Mouse (Mus musculus) forebrain, embryonic 10.5 days (tissue): ENCODE measurements at regions not wholly inside any gene's neighbourhood (a gene's known extent, or its start where the extent isn't known, plus 50 kb on each side); places are given as distances from the start of the nearest gene placed in this dataset.

Experiments used
- DNase-seq: peaks from one replicate; pipeline ENCODE4 v3.0.0-alpha.2; 2017; ENCODE audit warnings: low spot score; ENCODE audit errors: extremely low spot score
- H3K27ac ChIP-seq: fragments of 300-500 bp; sonication (generic); 2 replicates; pipeline ENCODE4 v1.5.1; 2016; ENCODE audit warnings: mild to moderate bottlenecking
- H3K27me3 ChIP-seq: fragments of 300-500 bp; sonication (generic); 2 replicates; pipeline ENCODE4 v1.6.1; 2016; ENCODE audit warnings: mild to moderate bottlenecking; ENCODE audit not compliant: poor library complexity, severe bottlenecking
- H3K36me3 ChIP-seq: fragments of 300-500 bp; sonication (generic); replicated peaks from 2 replicates; pipeline ENCODE4 v1.6.1; 2016; ENCODE audit warnings: mild to moderate bottlenecking, moderate library complexity
- H3K4me1 ChIP-seq: fragments of 300-500 bp; sonication (generic); 2 replicates; pipeline ENCODE4 v1.6.1; 2016
- H3K4me3 ChIP-seq: fragments of 300-500 bp; sonication (generic); 2 replicates; pipeline ENCODE4 v1.5.1; 2016; ENCODE audit warnings: mild to moderate bottlenecking, moderate library complexity
- H3K9me3 ChIP-seq: fragments of 300-500 bp; sonication (generic); 2 replicates; pipeline ENCODE4 v1.6.1; 2016; ENCODE audit warnings: mild to moderate bottlenecking, moderate library complexity
- whole genome bisulfite sequencing: fragments of 180-500 bp; shearing (Covaris S2); methylation state at CpG from one replicate; pipeline ENCODE4 v1.1.7; 2016; 5-methylcytosine and 5-hydroxymethylcytosine counted together

- no peaks in the 10 kb centered on the region for H3K36me3 ChIP-seq
- H3K27me3 ChIP-seq: no peaks in the 10 kb centered on the region
- peaks cover 8% of the 10 kb centered on the region; the same call in 1 of the 2 replicates for H3K4me1 ChIP-seq
- WGBS: 59% methylated on average over 8 of the region's 9 CpGs
- no peaks in the 10 kb centered on the region for H3K9me3 ChIP-seq
- H3K27ac ChIP-seq: 0 out of 2 replicates have a peak overlapping the region, but pooled peaks have one; percentile 48
- DNase-seq: no peak
- no peak overlapping the region for H3K4me3 ChIP-seq
Measured at GRCm38 (mm10) chr16:76216184-76216583, 157.4 kb downstream of the Nrip1 start.

GRCm38 (mm10) chr16:76215558-76215957 is 158.1 kb downstream of the Nrip1 start:
- Histone ChIP-seq H3K4me1 (peaks cover 8% of the 10 kb centered on the region; the same call in 1 of the 2 replicates), H3K27ac (no peak overlapping the region), H3K9me3 (no peaks in the 10 kb centered on the region), H3K36me3 (no peaks in the 10 kb centered on the region), H3K4me3 (no peak overlapping the region), H3K27me3 (no peaks in the 10 kb centered on the region)
- DNase-seq: no peak
- 78% methylated on average over 5 of the region's 5 CpGs for WGBS

- Histone ChIP-seq H3K9me3 (no peaks in the 10 kb centered on the region), H3K27me3 (no peaks in the 10 kb centered on the region), H3K36me3 (no peaks in the 10 kb centered on the region), H3K27ac (no peak overlapping the region), H3K4me3 (no peak overlapping the region), H3K4me1 (no peaks in the 10 kb centered on the region)
- WGBS: 68% methylated on average over 11 of the region's 11 CpGs
- no peak for DNase-seq
Measured at GRCm38 (mm10) chr16:76201773-76202571, 171.7 kb downstream of the Nrip1 start.

- 85% methylated on average over 9 of the region's 9 CpGs for WGBS
- Histone ChIP-seq H3K27ac (no peak overlapping the region), H3K36me3 (no peaks in the 10 kb centered on the region), H3K27me3 (no peaks in the 10 kb centered on the region), H3K9me3 (no peaks in the 10 kb centered on the region), H3K4me1 (no peaks in the 10 kb centered on the region), H3K4me3 (no peak overlapping the region)
- no peak for DNase-seq
Measured at GRCm38 (mm10) chr16:76200801-76201728, 172.6 kb downstream of the Nrip1 start.

- Histone ChIP-seq H3K4me1 (no peaks in the 10 kb centered on the region), H3K4me3 (no peak overlapping the region), H3K36me3 (no peaks in the 10 kb centered on the region), H3K27me3 (no peaks in the 10 kb centered on the region), H3K9me3 (no peaks in the 10 kb centered on the region), H3K27ac (no peak overlapping the region)
- no peak for DNase-seq
- WGBS: 78% methylated on average over 3 of the region's 3 CpGs
Measured at GRCm38 (mm10) chr16:76200268-76200667, 173.4 kb downstream of the Nrip1 start.

GRCm38 (mm10) chr16:76199006-76199405 is 174.6 kb downstream of the Nrip1 start:
- H3K4me3 ChIP-seq: no peak overlapping the region
- no peak overlapping the region for H3K27ac ChIP-seq
- no peaks in the 10 kb centered on the region for H3K4me1 ChIP-seq
- 78% methylated on average over 3 of the region's 3 CpGs for WGBS
- no peaks in the 10 kb centered on the region for H3K27me3 ChIP-seq
- H3K9me3 ChIP-seq: no peaks in the 10 kb centered on the region
- H3K36me3 ChIP-seq: no peaks in the 10 kb centered on the region
- no peak for DNase-seq

- 80% methylated on average over 2 of the region's 2 CpGs for WGBS
- no peak overlapping the region for H3K4me3 ChIP-seq
Measured at GRCm38 (mm10) chr16:76194291-76194690, 172.2 kb upstream of the Samsn1 start.

GRCm38 (mm10) chr16:76191135-76191534 is 169.1 kb upstream of the Samsn1 start:
- H3K27ac ChIP-seq: no peak overlapping the region
- no peaks in the 10 kb centered on the region for H3K27me3 ChIP-seq
- no peaks in the 10 kb centered on the region for H3K4me1 ChIP-seq
- no peak overlapping the region for H3K4me3 ChIP-seq
- no peak for DNase-seq
- 95% methylated on average over 10 of the region's 10 CpGs for WGBS
- 0 out of 2 replicates have a peak, but pooled peaks cover 2% of the 10 kb centered on the region for H3K9me3 ChIP-seq
- no peaks in the 10 kb centered on the region for H3K36me3 ChIP-seq

More at GRCm38 (mm10) chr16:76194291-76194690, 172.2 kb upstream of the Samsn1 start:
- Histone ChIP-seq H3K4me1 (no peaks in the 10 kb centered on the region), H3K27ac (no peak overlapping the region), H3K36me3 (no peaks in the 10 kb centered on the region), H3K9me3 (0 out of 2 replicates have a peak, but pooled peaks cover 2% of the 10 kb centered on the region), H3K27me3 (no peaks in the 10 kb centered on the region)
- DNase-seq: no peak

- no peaks in the 10 kb centered on the region for H3K9me3 ChIP-seq
- no peaks in the 10 kb centered on the region for H3K36me3 ChIP-seq
- 74% methylated on average over 2 of the region's 2 CpGs for WGBS
- no peak for DNase-seq
- no peaks in the 10 kb centered on the region for H3K27me3 ChIP-seq
- no peak overlapping the region for H3K27ac ChIP-seq
- peaks cover 6% of the 10 kb centered on the region for H3K4me1 ChIP-seq
- no peak overlapping the region for H3K4me3 ChIP-seq
Measured at GRCm38 (mm10) chr16:76183556-76183955, 161.5 kb upstream of the Samsn1 start.

GRCm38 (mm10) chr16:76183105-76183504 is 161.0 kb upstream of the Samsn1 start:
- Histone ChIP-seq H3K36me3 (no peaks in the 10 kb centered on the region), H3K27me3 (no peaks in the 10 kb centered on the region), H3K4me1 (peaks cover 6% of the 10 kb centered on the region), H3K4me3 (no peak overlapping the region), H3K9me3 (no peaks in the 10 kb centered on the region), H3K27ac (no peak overlapping the region)
- no peak for DNase-seq
- WGBS: 34% methylated on average over 3 of the region's 3 CpGs

- no peaks in the 10 kb centered on the region for H3K9me3 ChIP-seq
- H3K27me3 ChIP-seq: no peaks in the 10 kb centered on the region
- no peak for DNase-seq
- H3K27ac ChIP-seq: no peak overlapping the region
- H3K36me3 ChIP-seq: no peaks in the 10 kb centered on the region
- H3K4me3 ChIP-seq: no peak overlapping the region
- peaks cover 6% of the 10 kb centered on the region for H3K4me1 ChIP-seq
- 90% methylated on average over 3 of the region's 3 CpGs for WGBS
Measured at GRCm38 (mm10) chr16:76181596-76181995, 159.5 kb upstream of the Samsn1 start.

GRCm38 (mm10) chr16:76167651-76168050 is 145.6 kb upstream of the Samsn1 start:
- no peaks in the 10 kb centered on the region for H3K27me3 ChIP-seq
- H3K9me3 ChIP-seq: 0 out of 2 replicates have a peak, but pooled peaks cover 2% of the 10 kb centered on the region
- no peaks in the 10 kb centered on the region for H3K36me3 ChIP-seq
- no peak overlapping the region for H3K27ac ChIP-seq
- no peaks in the 10 kb centered on the region for H3K4me1 ChIP-seq
- H3K4me3 ChIP-seq: no peak overlapping the region
- DNase-seq: no peak
- 81% methylated on average over 2 of the region's 2 CpGs for WGBS

- Histone ChIP-seq H3K9me3 (no peaks in the 10 kb centered on the region), H3K4me1 (no peaks in the 10 kb centered on the region), H3K4me3 (no peak overlapping the region), H3K27me3 (no peaks in the 10 kb centered on the region), H3K36me3 (no peaks in the 10 kb centered on the region), H3K27ac (no peak overlapping the region)
- no peak for DNase-seq
- 94% methylated on average over 5 of the region's 5 CpGs for WGBS
Measured at GRCm38 (mm10) chr16:76160879-76161278, 138.8 kb upstream of the Samsn1 start.
